Mouse (Mus musculus) monocyte, adult 2 months (primary cell): ENCODE data around the gene March10.

Experiments used
- DNase-seq, 2 experiments: peaks; one replicate each; pipeline ENCODE4 v3.0.0; 2022; ENCODE audit warnings: low spot score in 2 of 2, low read depth in 1 of 2

Gene March10

GRCm38 (mm10) chr11:105467266-105467665, 10.7 kb upstream of the March10 start:
- DNase-seq = no peak

- DNase-seq = no peak
These were observed 10.2 kb upstream of the March10 start for GRCm38 (mm10) chr11:105466756-105467155.

GRCm38 (mm10) chr11:105465488-105465887, 9.0 kb upstream of the March10 start:
- no peak for DNase-seq

GRCm38 (mm10) chr11:105464430-105464967, 8.0 kb upstream of the March10 start:
- no peak for DNase-seq

GRCm38 (mm10) chr11:105459900-105460299, 3.4 kb upstream of the March10 start:
- no peak for DNase-seq

- no peak for DNase-seq
These were observed 506 bp upstream of the March10 start for GRCm38 (mm10) chr11:105457041-105457440.

- DNase-seq = no peak
These were observed 1.4 kb downstream of the March10 start for GRCm38 (mm10) chr11:105455118-105455517.

GRCm38 (mm10) chr11:105453084-105453483, 3.5 kb downstream of the March10 start:
- DNase-seq = no peak

- no peak for DNase-seq
These were observed 4.0 kb downstream of the March10 start for GRCm38 (mm10) chr11:105452504-105452903.

- no peak for DNase-seq
These were observed 4.9 kb downstream of the March10 start for GRCm38 (mm10) chr11:105451553-105452135.

GRCm38 (mm10) chr11:105449581-105450315, 6.8 kb downstream of the March10 start:
- DNase-seq = no peak

GRCm38 (mm10) chr11:105447661-105448060, 8.9 kb downstream of the March10 start:
- DNase-seq = no peak

- no peak for DNase-seq
These were observed 10.3 kb downstream of the March10 start for GRCm38 (mm10) chr11:105446221-105446620.

GRCm38 (mm10) chr11:105445741-105446140, 10.8 kb downstream of the March10 start:
- no peak for DNase-seq

- no peak for DNase-seq
These were observed 11.6 kb downstream of the March10 start for GRCm38 (mm10) chr11:105444929-105445328.

GRCm38 (mm10) chr11:105443505-105443904, 13.0 kb downstream of the March10 start:
- no peak for DNase-seq

- DNase-seq = no peak
These were observed 16.7 kb downstream of the March10 start for GRCm38 (mm10) chr11:105439796-105440195.

- DNase-seq = no peak
These were observed 17.6 kb downstream of the March10 start for GRCm38 (mm10) chr11:105438907-105439306.

GRCm38 (mm10) chr11:105426441-105426840, 30.1 kb downstream of the March10 start:
- DNase-seq = no peak

GRCm38 (mm10) chr11:105424643-105425042, 31.9 kb downstream of the March10 start:
- DNase-seq = no peak

- no peak for DNase-seq
These were observed 35.7 kb downstream of the March10 start for GRCm38 (mm10) chr11:105420671-105421450.

- DNase-seq = no peak
These were observed 36.6 kb downstream of the March10 start for GRCm38 (mm10) chr11:105419946-105420345.
